ENCODE assay signal across 34 mouse cellular contexts in the genomic region with DNA sequence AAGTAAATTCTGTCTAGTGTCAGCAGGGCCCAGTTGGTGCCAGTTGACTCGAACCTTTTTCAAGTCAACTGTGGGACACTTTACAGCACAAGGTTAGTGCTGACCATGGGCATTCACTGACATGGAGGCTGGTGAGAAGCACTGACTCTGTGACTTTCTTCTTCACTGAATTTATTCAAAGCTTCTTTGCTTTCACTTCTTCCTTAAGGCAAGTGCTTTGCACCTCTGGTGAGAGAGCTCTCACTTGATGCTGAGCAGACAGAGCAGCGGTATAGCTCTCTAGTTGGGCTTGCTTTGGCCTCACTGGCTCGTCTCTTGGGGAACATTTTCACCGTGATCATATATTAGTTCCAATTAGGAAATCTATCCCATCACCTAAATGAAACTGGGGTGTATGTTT. TPM values are rescaled to one million over a fixed set of nuclear protein-coding genes. Genes with fewer than 3 reads are reported as not detected.
DNase-seq lines count a peak whose midpoint lies in the region; ATAC-seq lines count a peak whose summit lies in the region.
"Had no signal": no experiment of that assay in that cellular context is flagged by ENCODE, and none has a peak within 500 bp of the region (broad histone marks: within the 10 kb centered on the region; RNA-seq: fewer than 3 reads in every experiment).

No protein-coding gene starts in this region.

- 0 out of 2 replicates have a peak, but pooled peaks cover 6% of the 10 kb centered on the region for H3K9me3 ChIP-seq in heart, embryonic 12.5 days (replicated peaks)
- H3K9me3 ChIP-seq: embryonic facial prominence, embryonic 10.5 days; embryonic facial prominence, embryonic 13.5 days; forebrain, embryonic 12.5 days; forebrain, embryonic 15.5 days; G1E; heart, embryonic 10.5 days; hindbrain, embryonic 13.5 days had no signal

- ATAC-seq in heart, embryonic 12.5 days (ENCODE audit: insufficient number of reproducible peaks, low FRiP score) = no peak
- ATAC-seq: forebrain, embryonic 15.5 days; hindbrain, embryonic 16.5 days; intestine, postnatal 0 days; Patski had no signal

- H3K36me3 ChIP-seq in heart, embryonic 12.5 days = no peaks in the 10 kb centered on the region
- no peaks in the 10 kb centered on the region; the same call in 1 of the 2 replicates for H3K36me3 ChIP-seq in splenic B cell, adult 2 months (ENCODE audit: control insufficient read depth, insufficient read depth, low read length, poor library complexity, severe bottlenecking)
- H3K36me3 ChIP-seq: embryonic facial prominence, embryonic 10.5 days; embryonic facial prominence, embryonic 13.5 days; forebrain, embryonic 12.5 days; forebrain, embryonic 15.5 days; G1E; heart, embryonic 10.5 days; hindbrain, embryonic 13.5 days had no signal

- no peak overlapping the region for H3K4me2 ChIP-seq in heart, embryonic 12.5 days
- H3K4me2 ChIP-seq: embryonic facial prominence, embryonic 13.5 days; forebrain, embryonic 12.5 days; forebrain, embryonic 15.5 days; hindbrain, embryonic 13.5 days had no signal

- no peak overlapping the region for H3K27ac ChIP-seq in heart, embryonic 12.5 days (ENCODE audit: poor library complexity, severe bottlenecking)
- H3K27ac ChIP-seq: embryonic facial prominence, embryonic 10.5 days; embryonic facial prominence, embryonic 13.5 days; forebrain, embryonic 12.5 days; forebrain, embryonic 15.5 days; heart, adult 2 months; heart, embryonic 10.5 days; hindbrain, embryonic 13.5 days had no signal

- no peaks in the 10 kb centered on the region; the same call in 1 of the 2 replicates for H3K27me3 ChIP-seq in heart, embryonic 12.5 days (replicated peaks)
- H3K27me3 ChIP-seq in splenic B cell, adult 2 months (ENCODE audit: control insufficient read depth, insufficient read depth, low read length, poor library complexity, severe bottlenecking) = no peaks in the 10 kb centered on the region
- H3K27me3 ChIP-seq: embryonic facial prominence, embryonic 13.5 days; forebrain, embryonic 12.5 days; forebrain, embryonic 15.5 days; hindbrain, embryonic 13.5 days had no signal

- no peak overlapping the region for H3K9ac ChIP-seq in heart, embryonic 12.5 days
- H3K9ac ChIP-seq: embryonic facial prominence, embryonic 13.5 days; forebrain, embryonic 12.5 days; forebrain, embryonic 15.5 days; hindbrain, embryonic 13.5 days had no signal

- no peak overlapping the region for H3K4me3 ChIP-seq in heart, embryonic 12.5 days
- H3K4me3 ChIP-seq: embryonic facial prominence, embryonic 10.5 days; embryonic facial prominence, embryonic 13.5 days; erythroblast, embryonic 14.5 days; forebrain, embryonic 12.5 days; forebrain, embryonic 15.5 days; heart, adult 2 months; heart, embryonic 10.5 days; hindbrain, embryonic 13.5 days had no signal

- peak; percentile 66 for DNase-seq in heart, adult 11 months
- DNase-seq in spleen, postnatal 36 days (ENCODE audit: low spot score in 2 of 2) = peak; percentile 60 to 67
- no peak for DNase-seq in spleen, adult 18-20 months
- peak; percentile 70 for DNase-seq in splenic B cell, adult 2 months (ENCODE audit: low read depth, low spot score)
- DNase-seq in adrenal gland, adult 2 months = no peak
- DNase-seq: adrenal gland, postnatal 14 days; cerebellum, adult 11 months; cerebellum, adult 2 months; cerebellum, adult 9-11 months; cerebellum, postnatal 25 days; embryo, embryonic 11 days; gastrocnemius, postnatal 25 days; heart, adult 2 months had no signal

- H3K4me1 ChIP-seq in heart, embryonic 12.5 days (replicated peaks) = no peaks in the 10 kb centered on the region
- H3K4me1 ChIP-seq: embryonic facial prominence, embryonic 10.5 days; embryonic facial prominence, embryonic 13.5 days; forebrain, embryonic 12.5 days; forebrain, embryonic 15.5 days; heart, embryonic 10.5 days; hindbrain, embryonic 13.5 days had no signal

- 77% methylated on average over 4 of the region's 4 CpGs for WGBS in heart, embryonic 12.5 days

RNA-seq across cellular contexts. Expression of a gene that starts 23.7 kb away (rescaled TPM):
- polyA plus RNA-seq in heart, embryonic 12.5 days (2016; fragmentation: Nextera tagmentation; extraction: Ambion mirVana) = 0.27 TPM in 1 of 2 replicates, not detected in the other
- total RNA-seq in adrenal gland, adult 2 months (2021) = not detected
- 0.06 and 0.20 TPM in 2 replicates for polyA plus RNA-seq in adrenal gland, adult 2 months (2012; rRNA removed)
- total RNA-seq: gastrocnemius, postnatal 25 days had no signal
- polyA plus RNA-seq: C2C12; embryonic facial prominence, embryonic 10.5 days; erythroblast, embryonic 14.5 days; forebrain, embryonic 12.5 days; forebrain, embryonic 15.5 days; G1E; heart, embryonic 10.5 days had no signal

RNA-seq across cellular contexts. Expression of a gene that starts 35.7 kb away (rescaled TPM):
- polyA plus RNA-seq in heart, embryonic 12.5 days (2016; fragmentation: Nextera tagmentation; extraction: Ambion mirVana) = not detected in 2 replicates
- total RNA-seq in adrenal gland, adult 2 months (2021) = not detected
- not detected in 2 replicates for polyA plus RNA-seq in adrenal gland, adult 2 months (2012; rRNA removed)
- total RNA-seq: adrenal gland, adult 18-20 months; adrenal gland, postnatal 14 days; adrenal gland, postnatal 4 days; gastrocnemius, adult 8-10 months; gastrocnemius, postnatal 25 days; heart, postnatal 25 days; hematopoietic stem cell, adult 5-6 weeks had no signal
- polyA plus RNA-seq: C2C12; cerebellum, adult 2 months; cortical plate, adult 2 months; embryonic facial prominence, embryonic 10.5 days; embryonic facial prominence, embryonic 13.5 days; erythroblast, embryonic 14.5 days; forebrain, embryonic 12.5 days; forebrain, embryonic 15.5 days; G1E; heart, embryonic 10.5 days; heart, embryonic 14.5 days; heart, postnatal 0 days; hindbrain, embryonic 13.5 days; hindbrain, embryonic 16.5 days; intestine, postnatal 0 days; Patski had no signal

RNA-seq across cellular contexts. Expression of a gene that starts 42.2 kb away (rescaled TPM):
- 0.10 and 0.18 TPM in 2 replicates for polyA plus RNA-seq in heart, embryonic 12.5 days (2016; fragmentation: Nextera tagmentation; extraction: Ambion mirVana)
- under 1 TPM; 0.55 to 0.66 TPM for total RNA-seq in adrenal gland, adult 2 months (2021)
- polyA plus RNA-seq in adrenal gland, adult 2 months (2012; rRNA removed) = 0.22 and 0.42 TPM in 2 replicates
- total RNA-seq: gastrocnemius, adult 8-10 months had no signal
- polyA plus RNA-seq: C2C12; cortical plate, adult 2 months; embryonic facial prominence, embryonic 10.5 days; forebrain, embryonic 12.5 days; G1E; heart, embryonic 10.5 days; heart, embryonic 14.5 days; hindbrain, embryonic 13.5 days; intestine, postnatal 0 days; Patski had no signal

Comparison
In these comparisons a context has a peak if more than half of its experiments do, and no peak if none do; other contexts are left out.
1. DNase-seq: peak in heart, adult 11 months (single experiment), spleen, postnatal 36 days (2 of 2) and splenic B cell, adult 2 months (single experiment); none in spleen, adult 18-20 months (0 of 2) and adrenal gland, adult 2 months (single experiment).